Mouse (Mus musculus) liver, embryonic 15.5 days (tissue): ENCODE measurements around the gene Il1a. TPM values are rescaled to one million over a fixed set of nuclear protein-coding genes. Genes with fewer than 3 reads are reported as not detected.
A peak's percentile ranks its signal among the peaks of the same experiment; 100 is the strongest.

Experiments used
- ATAC-seq: fragments of 200-750 bp; cut with Nextera tagmentation; 2 replicates; pipeline ENCODE4 v1.8.0; 2017; ENCODE audit warnings: moderate number of reproducible peaks, mild to moderate bottlenecking, moderate library complexity; ENCODE audit not compliant: insufficient read depth
- H3K27ac ChIP-seq: fragments of 300-500 bp; sonication (generic); replicated peaks from 2 replicates; pipeline ENCODE4 v1.5.1; 2015; ENCODE audit warnings: mild to moderate bottlenecking, inconsistent platforms
- H3K27me3 ChIP-seq: fragments of 300-500 bp; sonication (generic); 2 replicates; pipeline ENCODE4 v1.6.1; 2015; ENCODE audit warnings: mild to moderate bottlenecking, inconsistent platforms
- H3K36me3 ChIP-seq: fragments of 300-500 bp; sonication (generic); replicated peaks from 2 replicates; pipeline ENCODE4 v1.6.1; 2015; ENCODE audit warnings: moderate library complexity, mild to moderate bottlenecking, inconsistent platforms
- H3K4me1 ChIP-seq: fragments of 300-500 bp; sonication (generic); replicated peaks from 2 replicates; pipeline ENCODE4 v1.6.1; 2015; ENCODE audit warnings: inconsistent platforms
- H3K4me2 ChIP-seq: fragments of 300-500 bp; sonication (generic); 2 replicates; pipeline ENCODE4 v1.6.1; 2015; ENCODE audit warnings: moderate library complexity, mild to moderate bottlenecking, inconsistent platforms
- H3K4me3 ChIP-seq: fragments of 300-500 bp; sonication (generic); replicated peaks from 2 replicates; pipeline ENCODE4 v1.5.1; 2015; ENCODE audit warnings: mild to moderate bottlenecking, inconsistent platforms
- H3K9ac ChIP-seq: fragments of 300-500 bp; sonication (generic); 2 replicates; pipeline ENCODE4 v1.6.1; 2015; ENCODE audit warnings: moderate library complexity, mild to moderate bottlenecking, inconsistent platforms
- H3K9me3 ChIP-seq: fragments of 300-500 bp; sonication (generic); replicated peaks from 2 replicates; pipeline ENCODE4 v1.6.1; 2016; ENCODE audit warnings: inconsistent platforms
- WGBS: fragments of 180-500 bp; shearing (Covaris S2); methylation state at CpG from one replicate; pipeline ENCODE4 v1.1.7; 2015; ENCODE audit warnings: mixed read lengths; ENCODE audit not compliant: insufficient replicate concordance; 5-methylcytosine and 5-hydroxymethylcytosine counted together
- polyA plus RNA-seq: library from polyadenylated mRNA; unstranded; fragments of >200 nt; fragmentation: Nextera tagmentation; extraction: Ambion mirVana; gene quantifications from 2 replicates; pipeline ENCODE4 v1.2.1, GENCODE M21; 2015

The Il1a gene
- polyA plus RNA-seq = 3.4 and 4.3 TPM in 2 replicates

GRCm38 (mm10) chr2:129309836-129310235 is at the start of gene Il1a:
Gene Il1a, minus strand, starts transcription at chr2:129309972.
- Histone ChIP-seq H3K4me3 (no peak within 1 kb of the TSS), H3K9ac (no peak within 1 kb of the TSS), H3K36me3 (no peaks in the 10 kb centered on the region), H3K4me2 (no peak within 1 kb of the TSS), H3K27me3 (0 out of 2 replicates have a peak, but pooled peaks cover 11% of the 10 kb centered on the region), H3K4me1 (no peaks in the 10 kb centered on the region), H3K9me3 (no peaks in the 10 kb centered on the region), H3K27ac (no peak within 1 kb of the TSS)
- WGBS = 47% methylated on average over 7 of the region's 7 CpGs
- ATAC-seq = no peak

DNA sequence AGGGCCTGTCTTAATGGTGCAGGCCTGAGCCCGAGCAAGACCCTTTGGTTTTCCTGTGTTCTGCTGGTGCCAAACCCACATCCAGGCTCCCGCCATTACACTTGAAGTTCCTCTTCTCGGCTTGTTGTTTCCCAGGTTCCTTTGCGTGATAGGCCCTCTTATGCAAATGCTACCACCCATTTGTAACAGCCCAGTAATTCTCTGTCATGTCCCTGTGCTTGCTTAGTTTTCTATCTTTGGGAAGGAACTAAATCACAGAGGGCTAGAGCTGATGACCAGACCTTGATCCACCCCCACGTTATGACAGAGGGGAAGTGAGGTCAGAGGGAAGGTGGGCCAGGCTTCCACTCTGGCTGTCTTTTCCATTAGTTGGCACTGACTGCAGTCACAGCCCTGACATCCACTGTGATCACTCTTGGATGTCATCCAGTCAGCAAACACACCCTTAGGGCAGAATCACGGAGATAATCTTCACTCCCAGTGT is 28.4 kb upstream of the Il1a start:
- Histone ChIP-seq H3K4me2 (no peak overlapping the region), H3K9me3 (0 out of 2 replicates have a peak, but pooled peaks cover 5% of the 10 kb centered on the region), H3K9ac (no peak overlapping the region), H3K36me3 (no peaks in the 10 kb centered on the region), H3K4me1 (no peaks in the 10 kb centered on the region), H3K4me3 (no peak overlapping the region), H3K27ac (no peak overlapping the region), H3K27me3 (no peaks in the 10 kb centered on the region)
- WGBS = 38% methylated on average over 6 of the region's 6 CpGs
- no peak for ATAC-seq

DNA sequence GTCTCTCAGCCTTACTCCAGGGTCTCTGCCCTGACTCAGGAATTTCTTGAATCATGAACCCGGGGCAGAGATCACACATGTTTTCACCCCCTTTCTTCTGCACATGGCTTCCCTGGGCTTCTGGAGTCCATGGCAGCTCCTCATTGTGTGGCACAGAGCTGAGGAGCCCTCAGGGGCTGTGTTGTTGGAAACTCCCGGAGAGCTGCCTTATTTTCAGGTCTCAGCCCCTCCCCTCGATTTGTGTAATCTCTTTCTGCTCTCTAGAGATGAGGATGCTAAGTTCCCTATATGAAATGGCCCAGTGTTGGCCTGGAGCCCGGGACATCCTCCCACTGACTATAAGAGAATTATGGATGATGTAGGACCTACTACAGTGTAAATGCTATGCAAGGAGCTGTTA is 23.7 kb upstream of the Il1a start:
- H3K4me3 ChIP-seq = no peak overlapping the region
- H3K4me2 ChIP-seq = no peak overlapping the region
- no peak overlapping the region for H3K27ac ChIP-seq
- H3K9ac ChIP-seq = no peak overlapping the region
- no peaks in the 10 kb centered on the region for H3K9me3 ChIP-seq
- WGBS = 47% methylated on average over 4 of the region's 4 CpGs
- no peaks in the 10 kb centered on the region for H3K36me3 ChIP-seq
- 0 out of 2 replicates have a peak, but pooled peaks cover 8% of the 10 kb centered on the region for H3K27me3 ChIP-seq
- no peaks in the 10 kb centered on the region for H3K4me1 ChIP-seq
- no peak for ATAC-seq

DNA sequence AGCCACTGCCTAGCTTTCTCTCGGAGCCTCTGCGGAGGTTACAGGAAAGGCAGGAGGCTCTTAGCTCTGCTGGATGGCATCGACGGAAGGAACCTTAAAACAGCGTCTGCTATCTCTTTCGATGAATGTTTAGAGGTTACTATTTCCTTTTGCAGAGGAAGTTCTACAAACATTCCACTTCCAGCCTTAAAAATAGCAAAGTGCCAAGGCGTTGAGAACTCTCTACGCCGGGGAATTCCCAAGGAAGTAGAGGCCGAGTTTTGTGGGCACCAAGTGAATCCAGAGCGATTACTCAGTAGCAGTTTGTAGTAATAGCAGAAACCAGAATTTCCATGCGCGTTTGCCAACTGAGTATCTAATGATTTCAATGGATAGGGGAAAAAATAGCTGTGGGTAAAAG is 20.8 kb upstream of the Il1a start:
- 25% methylated on average over 13 of the region's 13 CpGs for WGBS
- Histone ChIP-seq H3K4me3 (no peak overlapping the region), H3K27me3 (0 out of 2 replicates have a peak, but pooled peaks cover 8% of the 10 kb centered on the region), H3K27ac (no peak overlapping the region; the same call in 1 of the 2 replicates), H3K9ac (no peak overlapping the region), H3K9me3 (no peaks in the 10 kb centered on the region), H3K4me2 (no peak overlapping the region), H3K36me3 (no peaks in the 10 kb centered on the region), H3K4me1 (no peaks in the 10 kb centered on the region)
- ATAC-seq = no peak

- no peak overlapping the region for H3K4me2 ChIP-seq
- H3K27ac ChIP-seq = peak overlapping the region; percentile 24; the same call in 1 of the 2 replicates
- WGBS = 34% methylated on average over 7 of the region's 7 CpGs
- H3K9ac ChIP-seq = no peak overlapping the region
- H3K4me3 ChIP-seq = no peak overlapping the region
- H3K27me3 ChIP-seq = 0 out of 2 replicates have a peak, but pooled peaks cover 8% of the 10 kb centered on the region
- H3K36me3 ChIP-seq = no peaks in the 10 kb centered on the region
- H3K4me1 ChIP-seq = no peaks in the 10 kb centered on the region
- H3K9me3 ChIP-seq = no peaks in the 10 kb centered on the region
- no peak for ATAC-seq
Observed at GRCm38 (mm10) chr2:129330024-129330423, 20.3 kb upstream of the Il1a start.

- no peak overlapping the region for H3K27ac ChIP-seq
- H3K36me3 ChIP-seq = no peaks in the 10 kb centered on the region
- H3K9me3 ChIP-seq = no peaks in the 10 kb centered on the region
- H3K4me3 ChIP-seq = no peak overlapping the region
- WGBS = 51% methylated on average over 4 of the region's 4 CpGs
- no peak for ATAC-seq
- H3K9ac ChIP-seq = no peak overlapping the region
- H3K4me2 ChIP-seq = no peak overlapping the region
- no peaks in the 10 kb centered on the region for H3K4me1 ChIP-seq
- 0 out of 2 replicates have a peak, but pooled peaks cover 8% of the 10 kb centered on the region for H3K27me3 ChIP-seq
Observed at GRCm38 (mm10) chr2:129328238-129328637, 18.5 kb upstream of the Il1a start.

DNA sequence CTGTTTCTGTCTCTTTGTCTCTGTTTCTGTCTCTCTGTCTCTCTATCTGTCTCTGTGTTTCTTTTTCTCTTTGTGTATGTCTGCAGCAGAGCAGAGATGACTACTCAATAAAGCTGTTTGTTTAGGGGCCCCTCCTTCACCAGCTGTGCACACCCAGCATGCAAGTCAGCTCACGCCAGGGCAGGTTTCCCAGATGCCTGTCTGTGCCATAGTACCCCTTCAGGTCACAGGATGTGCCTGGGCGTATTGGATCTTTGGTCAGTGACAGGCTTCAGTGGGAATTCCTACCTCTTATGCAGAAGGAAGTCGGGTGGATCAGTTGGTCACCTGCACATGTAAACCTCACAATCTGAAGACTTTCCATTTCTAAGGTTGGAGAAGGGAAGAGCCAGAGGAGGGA is 14.4 kb upstream of the Il1a start:
- Histone ChIP-seq H3K4me1 (no peaks in the 10 kb centered on the region), H3K4me2 (no peak overlapping the region), H3K9me3 (no peaks in the 10 kb centered on the region), H3K9ac (no peak overlapping the region), H3K27me3 (no peaks in the 10 kb centered on the region), H3K27ac (no peak overlapping the region), H3K36me3 (no peaks in the 10 kb centered on the region), H3K4me3 (no peak overlapping the region)
- ATAC-seq = no peak
- 58% methylated on average over 3 of the region's 3 CpGs for WGBS

DNA sequence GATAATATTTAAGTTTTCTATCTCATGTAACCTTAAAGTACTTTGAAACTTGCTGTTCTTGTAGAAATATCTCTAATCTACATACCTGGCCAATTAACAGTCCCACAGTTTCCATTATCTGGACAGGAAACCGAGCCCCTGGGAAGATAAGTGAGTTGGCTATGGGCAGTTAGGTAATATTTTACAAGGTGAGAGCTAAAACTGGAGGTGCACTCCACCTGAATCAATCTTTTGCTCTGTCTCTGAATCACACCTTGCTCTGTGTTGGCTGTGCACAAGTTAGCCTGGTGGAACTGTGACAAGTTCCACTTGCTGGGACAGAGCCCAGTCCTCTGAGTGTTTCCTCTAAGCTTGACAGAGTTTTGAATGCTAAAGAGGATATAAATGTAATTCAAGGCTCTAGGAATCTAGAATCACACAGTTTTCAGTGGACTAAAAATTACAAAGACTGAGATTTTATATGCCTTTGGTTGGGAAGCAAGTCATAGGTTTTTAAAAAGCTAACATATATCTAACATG is 12.4 kb upstream of the Il1a start:
- Histone ChIP-seq H3K9ac (no peak overlapping the region), H3K9me3 (no peaks in the 10 kb centered on the region), H3K4me1 (no peaks in the 10 kb centered on the region), H3K4me2 (no peak overlapping the region), H3K4me3 (no peak overlapping the region), H3K27me3 (no peaks in the 10 kb centered on the region), H3K27ac (no peak overlapping the region), H3K36me3 (no peaks in the 10 kb centered on the region)
- no peak for ATAC-seq
- WGBS = 21% methylated on average over 1 of the region's 1 CpGs

GRCm38 (mm10) chr2:129320033-129320605 is 10.3 kb upstream of the Il1a start:
- Histone ChIP-seq H3K4me3 (no peak overlapping the region), H3K27me3 (no peaks in the 10 kb centered on the region), H3K9ac (no peak overlapping the region), H3K4me1 (no peaks in the 10 kb centered on the region), H3K27ac (no peak overlapping the region), H3K4me2 (no peak overlapping the region), H3K36me3 (no peaks in the 10 kb centered on the region), H3K9me3 (no peaks in the 10 kb centered on the region)
- WGBS = 45% methylated on average over 8 of the region's 8 CpGs
- no peak for ATAC-seq

- no peak overlapping the region for H3K27ac ChIP-seq
- WGBS = 37% methylated on average over 4 of the region's 4 CpGs
- ATAC-seq = no peak
Observed at GRCm38 (mm10) chr2:129315831-129316230, 6.1 kb upstream of the Il1a start.

GRCm38 (mm10) chr2:129314880-129315279 is 5.1 kb upstream of the Il1a start:
- ATAC-seq = no peak
- H3K4me1 ChIP-seq = no peaks in the 10 kb centered on the region
- no peak overlapping the region for H3K27ac ChIP-seq

More at GRCm38 (mm10) chr2:129315831-129316230, 6.1 kb upstream of the Il1a start:
- H3K27me3 ChIP-seq = 0 out of 2 replicates have a peak, but pooled peaks cover under 1% of the 10 kb centered on the region
- no peaks in the 10 kb centered on the region for H3K4me1 ChIP-seq
- H3K4me3 ChIP-seq = no peak overlapping the region
- H3K36me3 ChIP-seq = no peaks in the 10 kb centered on the region
- no peak overlapping the region for H3K9ac ChIP-seq
- H3K4me2 ChIP-seq = no peak overlapping the region
- no peaks in the 10 kb centered on the region for H3K9me3 ChIP-seq

More at GRCm38 (mm10) chr2:129314880-129315279, 5.1 kb upstream of the Il1a start:
- 0 out of 2 replicates have a peak, but pooled peaks cover 9% of the 10 kb centered on the region for H3K27me3 ChIP-seq
- H3K4me2 ChIP-seq = no peak overlapping the region
- H3K9ac ChIP-seq = no peak overlapping the region
- no peaks in the 10 kb centered on the region for H3K9me3 ChIP-seq
- WGBS = 57% methylated on average over 6 of the region's 6 CpGs
- no peak overlapping the region for H3K4me3 ChIP-seq
- H3K36me3 ChIP-seq = no peaks in the 10 kb centered on the region
